Mouse (Mus musculus) small intestine, adult 2 months (tissue): ENCODE results near the gene Aes. TPM values are rescaled to one million over a fixed set of nuclear protein-coding genes. Genes with fewer than 3 reads are reported as not detected.
A peak's percentile ranks its signal among the peaks of the same experiment; 100 is the strongest.

Experiments used
- H3K27ac ChIP-seq: fragments of 200-500 bp; 2 replicates; pipeline ENCODE4 v1.5.1; 2012; ENCODE audit warnings: low read depth, low read length, control low read depth, inconsistent platforms; ENCODE audit not compliant: insufficient read depth
- H3K27me3 ChIP-seq: fragments of 200-500 bp; 2 replicates; pipeline ENCODE4 v1.6.1; 2012; ENCODE audit warnings: mild to moderate bottlenecking, moderate library complexity, low read length, inconsistent platforms; ENCODE audit not compliant: control insufficient read depth, insufficient read depth
- H3K36me3 ChIP-seq: fragments of 200-500 bp; 2 replicates; pipeline ENCODE4 v1.6.1; 2012; ENCODE audit warnings: mild to moderate bottlenecking, low read length, control low read depth, inconsistent platforms; ENCODE audit not compliant: control insufficient read depth, insufficient read depth
- H3K4me1 ChIP-seq: fragments of 200-500 bp; 2 replicates; pipeline ENCODE4 v1.6.1; 2012; ENCODE audit warnings: low read length, inconsistent platforms, mixed read lengths; ENCODE audit not compliant: control insufficient read depth, insufficient read depth, insufficient read length
- H3K4me3 ChIP-seq: fragments of 200-500 bp; 2 replicates; pipeline ENCODE4 v1.5.1; 2012; ENCODE audit warnings: low read depth, mild to moderate bottlenecking, control low read depth, inconsistent platforms, low read length, moderate library complexity
- CTCF ChIP-seq: fragments of 200-500 bp; IDR thresholded peaks from 2 replicates; pipeline ENCODE4 v1.5.1; 2012; ENCODE audit warnings: low read depth, mild to moderate bottlenecking, control low read depth, inconsistent platforms, low read length, moderate library complexity, mixed read lengths; ENCODE audit not compliant: insufficient replicate concordance, insufficient read length; ENCODE audit errors: extremely low read depth
- POLR2A ChIP-seq: fragments of 200-500 bp; IDR thresholded peaks from 2 replicates; pipeline ENCODE4 v1.6.1; 2012; ENCODE audit warnings: low read depth, mild to moderate bottlenecking, control low read depth, inconsistent platforms, low read length, moderate library complexity
- WGBS: fragments of 180-500 bp; shearing (Covaris S2); methylation state at CpG from one replicate; pipeline ENCODE4 v1.1.7; 2018; 5-methylcytosine and 5-hydroxymethylcytosine counted together
- polyA plus RNA-seq: library from polyadenylated mRNA; depleted of rRNA; stranded (reverse); fragments of >200 nt; gene quantifications from 2 replicates; pipeline ENCODE4 v1.2.3, GENCODE M21; 2012

Aes gene
- polyA plus RNA-seq, 1 experiment: 3,003 TPM

DNA sequence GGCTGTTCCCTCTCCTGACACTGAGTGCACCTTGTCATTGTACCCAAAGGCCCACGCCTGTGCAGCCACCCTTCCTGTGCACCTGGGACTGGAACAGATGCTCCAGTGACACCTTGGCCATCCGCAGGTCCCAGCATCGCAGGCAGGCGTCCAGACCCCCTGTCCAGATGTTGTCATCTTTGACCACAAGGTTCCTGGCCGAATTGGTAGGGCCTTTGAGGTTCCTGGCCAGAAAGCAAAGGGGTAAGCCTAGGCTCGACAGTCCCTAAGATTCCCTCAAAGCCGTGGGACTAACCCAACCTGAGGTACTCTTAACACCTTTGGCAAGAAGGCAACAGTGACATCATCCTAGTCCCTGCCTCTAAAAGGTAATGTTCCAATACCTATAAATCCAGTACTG lies 33.3 kb downstream of the Aes start:
- WGBS: 75% methylated on average over 7 of the region's 7 CpGs
- Histone ChIP-seq H3K27ac (no peak overlapping the region), H3K36me3 (no peaks in the 10 kb centered on the region), H3K4me3 (no peak overlapping the region), H3K4me1 (peaks cover 8% of the 10 kb centered on the region; the same call in 1 of the 2 replicates), H3K27me3 (no peaks in the 10 kb centered on the region)
- no peak for TF ChIP-seq CTCF
- TF ChIP-seq POLR2A: no peak

DNA sequence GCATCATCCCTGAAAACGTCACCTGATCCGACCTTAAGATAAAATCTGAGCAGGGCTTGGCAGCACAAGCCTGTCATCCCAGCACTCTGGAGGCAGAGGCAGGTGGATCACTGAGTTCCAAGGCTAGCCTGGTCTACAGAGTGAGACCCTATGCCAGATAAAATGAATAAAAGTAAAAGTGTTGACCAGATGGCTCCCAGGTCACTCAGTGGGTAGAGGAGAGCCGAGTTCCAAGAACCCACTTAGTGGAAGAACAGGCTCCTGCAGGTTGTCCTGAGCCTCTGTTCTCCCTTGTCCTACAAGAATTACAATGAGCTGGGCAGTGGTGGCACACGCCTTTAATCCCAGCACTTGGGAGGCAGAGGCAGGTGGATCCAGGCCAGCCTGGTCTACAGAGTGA lies 33.9 kb downstream of the Aes start:
- H3K27ac ChIP-seq: no peak overlapping the region
- TF ChIP-seq CTCF (no peak), POLR2A (no peak)
- no peaks in the 10 kb centered on the region for H3K27me3 ChIP-seq
- no peak overlapping the region for H3K4me3 ChIP-seq
- peaks cover 8% of the 10 kb centered on the region; the same call in 1 of the 2 replicates for H3K4me1 ChIP-seq
- H3K36me3 ChIP-seq: no peaks in the 10 kb centered on the region
- 65% methylated on average over 4 of the region's 4 CpGs for WGBS

DNA sequence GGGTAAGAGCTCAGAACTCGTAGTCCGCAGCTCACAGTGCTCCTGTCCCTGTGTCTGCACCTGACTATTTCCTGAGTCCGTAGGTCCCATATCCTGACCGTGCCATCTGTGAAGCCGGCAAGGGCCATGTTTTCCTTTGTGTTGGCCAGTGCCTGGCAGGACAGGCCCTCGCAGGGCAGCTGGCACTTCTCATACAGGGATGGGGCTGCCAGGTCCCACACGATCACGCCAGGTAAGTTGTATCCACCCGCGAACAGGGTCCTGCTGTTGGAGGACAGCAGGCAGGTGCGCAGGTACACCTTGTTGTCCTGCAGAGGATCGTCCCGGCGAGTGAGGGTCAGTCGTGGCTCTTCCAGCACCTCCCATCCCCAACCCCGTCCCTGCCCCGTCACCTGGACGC lies 34.6 kb downstream of the Aes start:
- Histone ChIP-seq H3K36me3 (no peaks in the 10 kb centered on the region), H3K4me1 (peaks cover 8% of the 10 kb centered on the region), H3K27me3 (no peaks in the 10 kb centered on the region), H3K4me3 (no peak overlapping the region), H3K27ac (no peak overlapping the region)
- WGBS: 67% methylated on average over 18 of the region's 18 CpGs
- TF ChIP-seq POLR2A (no peak), CTCF (no peak)

DNA sequence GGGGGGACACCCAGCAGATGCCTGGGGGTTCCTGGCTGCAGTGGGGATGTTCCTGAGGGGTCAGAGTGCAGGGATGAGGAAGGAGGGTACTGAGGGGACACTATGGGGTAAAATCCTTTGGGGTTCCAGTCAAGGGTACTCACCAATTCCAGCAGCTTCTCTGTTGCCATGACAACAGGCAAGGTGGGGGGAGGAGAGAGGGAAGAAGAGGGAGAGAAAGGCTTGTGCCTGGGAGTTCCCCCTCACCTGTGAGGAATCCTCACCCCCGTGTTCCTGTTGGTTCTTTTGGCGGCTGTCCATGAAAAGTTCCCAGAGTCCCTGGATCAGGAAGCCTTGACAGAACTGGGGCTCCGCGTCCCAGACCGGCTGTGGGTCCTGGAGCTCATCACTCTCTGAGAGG lies 36.3 kb downstream of the Aes start:
- H3K36me3 ChIP-seq: no peaks in the 10 kb centered on the region
- no peak for TF ChIP-seq POLR2A
- TF ChIP-seq CTCF: no peak
- no peak overlapping the region for H3K27ac ChIP-seq
- no peak overlapping the region for H3K4me3 ChIP-seq
- H3K27me3 ChIP-seq: no peaks in the 10 kb centered on the region
- WGBS: 49% methylated on average over 5 of the region's 5 CpGs
- peaks cover 13% of the 10 kb centered on the region for H3K4me1 ChIP-seq

DNA sequence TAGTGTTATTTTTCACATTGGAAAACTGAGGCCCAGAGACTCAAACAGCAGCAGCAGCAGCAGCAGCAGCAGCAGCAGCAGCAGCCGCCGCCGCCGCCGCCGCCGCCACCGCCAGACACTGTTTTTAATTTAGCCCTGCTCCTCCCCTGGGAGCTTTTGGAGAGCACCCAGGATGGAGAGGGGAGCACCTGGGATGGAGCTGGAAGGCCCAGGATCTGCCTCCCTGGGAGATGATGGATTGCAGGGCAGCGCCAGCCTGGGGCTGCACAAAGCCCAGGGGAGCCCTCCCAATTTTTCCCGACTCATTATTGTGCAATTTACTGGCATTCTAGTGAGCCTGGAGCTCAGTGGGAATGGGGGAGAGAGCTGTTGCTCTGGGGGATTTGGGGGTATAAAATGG lies 37.3 kb downstream of the Aes start:
- Histone ChIP-seq H3K27ac (no peak overlapping the region), H3K4me1 (peaks cover 18% of the 10 kb centered on the region), H3K4me3 (peak overlapping the region; percentile 12; the same call in 1 of the 2 replicates), H3K36me3 (no peaks in the 10 kb centered on the region), H3K27me3 (no peaks in the 10 kb centered on the region)
- TF ChIP-seq POLR2A (no peak), CTCF (no peak)
- WGBS: 59% methylated on average over 10 of the region's 10 CpGs

DNA sequence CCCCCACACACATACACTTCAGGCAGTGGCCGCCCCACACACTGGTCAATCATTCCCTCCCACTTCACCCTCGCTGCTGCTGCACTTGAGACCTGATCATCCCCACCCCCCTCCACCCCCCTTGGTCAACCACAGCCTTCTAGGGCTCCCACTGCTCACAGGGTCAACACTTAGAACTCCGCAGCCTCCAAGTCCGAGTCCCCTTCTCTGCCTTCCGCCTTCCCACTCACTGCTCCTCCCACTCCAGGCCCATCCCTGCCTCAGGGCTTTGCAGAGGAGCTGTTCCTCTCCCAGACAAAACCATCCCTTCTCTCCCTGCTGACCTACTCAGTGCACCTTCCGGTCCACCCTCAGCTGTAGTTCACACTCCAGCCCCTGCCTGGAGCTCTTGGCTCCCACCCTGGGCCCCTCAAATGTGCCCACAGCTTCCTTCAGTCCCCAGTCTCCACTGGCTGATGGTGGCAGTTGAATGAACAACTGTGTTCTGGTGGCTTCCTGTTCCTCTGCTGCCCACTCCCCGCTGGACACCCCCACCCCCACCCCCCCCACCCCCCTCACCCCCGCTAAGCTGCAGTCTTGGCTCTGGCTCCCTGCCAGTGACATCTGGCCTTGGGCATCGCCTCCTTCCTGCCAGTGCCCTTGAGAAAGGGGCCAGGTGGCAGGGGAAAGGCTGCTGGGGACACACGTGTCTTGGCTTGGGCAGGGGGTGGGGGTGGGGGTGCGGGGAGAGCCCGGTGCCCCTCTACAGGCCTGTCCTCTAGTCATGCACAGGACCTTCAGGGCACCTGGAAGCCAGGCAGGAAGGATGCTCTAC lies 38.1 kb downstream of the Aes start:
- Histone ChIP-seq H3K4me1 (peaks cover 18% of the 10 kb centered on the region), H3K27ac (no peak overlapping the region), H3K36me3 (no peaks in the 10 kb centered on the region), H3K27me3 (no peaks in the 10 kb centered on the region), H3K4me3 (peak overlapping the region; percentile 32)
- WGBS: 19% methylated on average over 12 of the region's 12 CpGs
- TF ChIP-seq POLR2A (no peak), CTCF (no peak)

DNA sequence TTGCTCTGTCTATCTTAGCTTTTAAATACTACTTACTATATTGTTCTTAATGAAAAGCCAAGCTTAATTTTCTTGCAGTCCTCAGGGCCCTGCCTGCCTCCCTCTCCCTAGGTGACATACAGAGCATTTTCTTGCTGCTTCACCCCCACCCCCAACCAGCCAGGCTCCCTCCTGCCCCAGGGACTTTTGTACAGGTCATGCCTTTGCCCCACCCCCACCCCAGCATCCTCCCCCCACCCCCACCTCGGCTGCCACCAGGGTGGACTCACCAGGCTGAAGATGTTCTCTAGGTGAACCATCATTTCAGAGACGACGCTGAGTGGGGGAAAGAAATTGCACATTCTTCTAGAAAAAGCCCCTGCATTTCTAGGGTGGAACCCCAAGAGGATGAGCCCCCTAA lies 39.1 kb downstream of the Aes start:
- Histone ChIP-seq H3K4me1 (peaks cover 18% of the 10 kb centered on the region), H3K27ac (no peak overlapping the region), H3K4me3 (no peak overlapping the region), H3K27me3 (no peaks in the 10 kb centered on the region), H3K36me3 (no peaks in the 10 kb centered on the region)
- 69% methylated on average over 3 of the region's 3 CpGs for WGBS
- no peak for TF ChIP-seq POLR2A
- no peak for TF ChIP-seq CTCF
